Mouse (Mus musculus) thymus, adult 18-20 months (tissue): ENCODE measurements around the gene Olfr1263.

Experiments
- DNase-seq, 2 experiments: peaks; one replicate each; pipeline ENCODE4 v3.0.0; 2022; ENCODE audit warnings: mixed read lengths in 2 of 2

Olfr1263 gene

DNA sequence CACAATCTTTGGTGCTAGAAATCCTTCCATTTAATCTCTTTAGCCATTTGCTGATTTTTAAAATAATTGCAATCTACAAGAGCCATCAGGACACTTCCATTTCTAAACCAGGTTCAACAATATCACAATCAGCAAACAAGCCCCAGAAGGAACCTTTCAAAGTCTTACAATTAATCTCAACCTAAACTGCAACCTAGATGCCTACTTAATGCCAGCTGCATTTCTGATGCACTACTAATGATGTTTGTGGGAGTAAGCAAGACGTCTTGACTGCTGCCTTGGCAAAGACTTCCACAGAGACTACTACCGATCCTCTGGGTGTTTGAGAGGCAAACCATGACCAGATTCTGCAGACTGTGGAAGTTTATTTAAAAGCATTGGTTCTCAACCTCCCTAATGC, at the start of gene Olfr1263:
Gene Olfr1263, plus strand, starts transcription at position 301 of the 400 bp plus-strand sequence.
- no peak for DNase-seq

DNA sequence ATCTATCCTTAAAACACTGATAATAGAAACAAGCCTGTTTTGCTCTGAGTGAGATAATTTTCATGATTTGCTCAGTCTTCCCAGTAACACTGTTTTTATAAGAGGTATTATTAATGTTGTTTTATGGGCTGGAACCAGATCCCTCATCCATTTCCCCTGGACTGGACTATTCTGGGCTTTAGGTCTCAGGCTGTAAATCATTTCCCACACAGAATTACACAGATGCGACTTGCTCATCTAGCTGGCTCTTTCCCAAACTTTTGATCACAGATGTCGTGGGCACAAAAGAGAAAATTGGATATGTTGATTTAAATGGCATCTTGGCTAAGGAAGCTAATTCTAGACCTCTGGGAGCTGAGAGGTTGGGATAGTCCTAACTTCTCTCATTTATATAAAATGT, 37.7 kb upstream of the Olfr1263 start, which contains the start of gene Olfr1260:
Gene Olfr1260, plus strand, starts transcription at position 157 of the 400 bp plus-strand sequence.
- DNase-seq = no peak

DNA sequence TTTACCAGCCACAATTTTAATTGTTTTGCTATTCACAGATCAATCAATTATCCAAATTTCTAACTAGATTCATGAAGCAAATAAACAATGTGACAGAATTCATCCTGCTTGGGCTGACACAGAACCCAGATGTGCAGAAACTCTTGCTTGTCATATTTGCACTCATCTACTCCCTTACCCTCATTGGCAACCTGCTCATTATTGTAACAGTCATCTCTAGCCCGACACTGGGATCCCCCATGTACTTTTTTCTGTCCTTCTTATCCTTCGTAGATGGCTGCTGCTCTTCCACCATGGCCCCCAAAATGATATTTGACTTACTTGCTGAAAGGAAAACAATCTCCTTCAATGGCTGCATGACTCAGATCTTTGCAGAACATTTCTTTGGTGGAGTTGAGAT, 34.2 kb upstream of the Olfr1263 start:
- DNase-seq = no peak

DNA sequence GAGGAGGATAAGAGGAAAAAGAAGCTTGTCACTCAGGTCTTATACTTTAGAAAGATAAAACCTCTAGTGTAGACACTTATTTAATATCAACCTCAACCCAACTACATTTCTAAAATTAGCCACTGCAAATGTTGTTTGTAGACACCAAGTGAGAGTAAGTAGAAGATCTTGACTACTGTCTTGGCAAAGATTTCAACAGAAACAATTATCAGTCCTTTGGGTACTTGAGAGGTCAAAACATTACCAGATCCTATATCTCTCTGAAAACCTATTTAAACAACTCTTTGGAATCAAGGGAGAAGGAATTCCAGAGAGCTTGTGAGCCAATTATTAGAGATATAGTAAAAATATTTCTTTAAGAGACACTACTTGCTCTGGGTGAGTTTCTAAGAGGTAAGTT, 21.0 kb upstream of the Olfr1263 start, which contains the start of gene Olfr1261:
Gene Olfr1261, plus strand, starts transcription at position 301 of the 400 bp plus-strand sequence.
- no peak for DNase-seq

DNA sequence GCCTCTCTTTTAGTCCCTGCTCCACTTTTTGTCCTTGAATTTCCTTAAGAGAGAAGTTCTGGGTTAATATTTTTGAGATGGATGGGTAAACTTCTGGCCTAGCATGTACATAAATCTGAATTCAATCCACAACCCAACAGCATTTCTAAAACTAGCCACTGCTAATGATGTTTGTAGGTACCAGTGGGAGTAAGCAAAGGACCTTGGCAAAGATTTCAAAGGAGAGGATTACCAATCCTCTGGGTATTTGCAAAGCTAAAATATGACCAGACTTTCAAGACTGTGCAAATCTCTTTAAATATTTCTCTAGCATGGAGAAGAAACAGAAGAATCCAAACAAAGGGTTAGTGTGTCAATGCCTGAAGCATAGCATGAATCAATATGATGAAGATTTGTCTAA, 12.1 kb upstream of the Olfr1263 start, which contains the start of gene Olfr1262:
Gene Olfr1262, plus strand, starts transcription at position 301 of the 400 bp plus-strand sequence.
- no peak for DNase-seq

DNA sequence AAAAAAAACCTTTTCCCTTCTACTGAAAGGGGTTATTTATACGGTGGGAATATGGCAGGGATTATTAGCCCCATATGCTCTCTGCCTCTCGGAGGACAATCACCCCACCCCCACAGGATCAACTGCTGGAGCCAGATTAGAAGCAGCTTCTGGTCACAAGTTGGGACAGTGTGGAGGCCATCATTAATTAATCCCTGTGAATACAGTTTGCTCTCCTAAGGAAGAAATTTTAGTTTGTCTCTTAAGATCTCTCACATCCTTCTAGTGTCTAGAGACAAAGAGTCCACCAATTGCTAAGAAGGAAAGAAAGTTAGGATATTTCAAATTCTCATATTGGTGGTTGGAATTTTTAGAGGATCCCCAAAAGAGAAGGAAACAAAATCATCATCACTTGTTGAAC, 13.5 kb downstream of the Olfr1263 start, which contains the start of gene Olfr1264:
Gene Olfr1264, minus strand, starts transcription at position 101 of the 400 bp plus-strand sequence.
- no peak for DNase-seq

DNA sequence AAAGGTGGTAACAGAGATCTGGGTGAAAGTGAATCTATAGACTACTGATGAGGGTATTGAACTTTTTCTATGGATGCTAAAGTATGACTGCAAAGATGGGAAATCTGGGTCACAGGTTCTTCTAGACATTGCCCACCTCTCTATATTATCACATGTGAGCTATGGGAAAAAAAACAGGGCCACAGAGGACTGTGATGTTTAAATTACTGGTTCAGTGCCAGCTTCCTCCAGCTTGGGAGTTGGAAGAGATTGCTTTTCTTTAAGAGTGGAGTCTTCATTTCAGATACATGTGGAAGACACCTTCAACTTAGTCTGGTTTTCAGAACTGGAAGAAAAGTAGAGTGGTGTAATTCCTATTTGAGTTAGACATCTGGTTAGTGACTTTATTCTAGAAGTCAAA, 23.1 kb downstream of the Olfr1263 start, which contains the start of gene Olfr1265:
Gene Olfr1265, plus strand, starts transcription at position 301 of the 400 bp plus-strand sequence.
- no peak for DNase-seq

DNA sequence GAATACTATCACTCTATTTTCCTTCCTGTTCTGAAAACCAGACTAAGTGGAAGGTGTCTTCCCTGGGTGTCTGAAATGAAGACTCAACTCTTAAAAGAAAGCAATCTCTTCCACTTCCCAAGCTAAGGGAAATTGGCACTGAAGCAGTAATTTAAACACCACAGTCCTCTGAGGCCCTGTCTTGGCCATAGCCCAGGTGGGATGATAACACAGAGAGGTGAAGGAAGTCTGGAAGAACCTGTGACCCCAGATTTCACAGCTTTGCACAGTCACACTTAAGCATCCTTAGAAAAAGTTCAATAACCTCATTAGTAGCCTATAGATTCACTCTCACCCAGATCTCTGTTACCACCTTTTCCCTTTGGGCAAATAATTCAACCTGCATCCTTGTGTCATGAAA, 51.6 kb downstream of the Olfr1263 start, which contains the start of gene Olfr140:
Gene Olfr140, minus strand, starts transcription at position 101 of the 400 bp plus-strand sequence.
- DNase-seq = no peak
